Mouse (Mus musculus): ENCODE measurements around the gene Nln.

DNA sequence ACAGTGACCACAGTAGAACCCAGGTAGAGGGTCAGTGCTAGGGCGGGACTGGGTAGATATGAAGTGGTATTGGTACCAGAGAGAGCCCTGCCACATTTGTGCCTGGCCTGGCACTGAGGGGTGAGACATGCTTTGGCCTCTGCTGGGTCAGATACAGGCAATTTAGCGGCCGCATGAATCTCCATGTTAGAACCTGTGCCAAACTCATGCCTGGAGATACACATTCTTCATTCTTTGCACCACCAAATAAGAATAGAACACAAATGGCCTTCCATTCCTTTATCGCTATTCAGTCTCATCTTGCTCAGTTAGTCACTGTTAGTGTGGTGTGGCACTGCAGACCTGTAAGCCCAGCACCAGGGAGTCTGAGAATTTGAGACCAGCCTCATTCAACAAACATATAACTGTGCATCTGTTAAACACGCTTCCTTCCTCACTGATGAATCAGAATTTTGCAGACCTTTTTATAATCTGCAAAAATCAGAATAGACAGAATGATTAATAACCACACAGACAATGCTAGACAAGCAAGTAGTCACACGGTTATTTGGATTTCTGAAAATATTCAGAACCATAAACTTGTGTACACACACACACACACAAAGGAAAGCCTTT, 104.1 kb downstream of the Nln start:
- no peak for TF ChIP-seq MXI1 (IDR thresholded peaks at IDR 0.05; ENCODE audit: low read depth, low read length)
- TF ChIP-seq ETS1 (conservative IDR thresholded peaks at IDR 0.05; ENCODE audit: low read depth, low read length) = no peak
- TF ChIP-seq CTCF (conservative IDR thresholded peaks at IDR 0.05 in 1 of 2, IDR thresholded peaks at IDR 0.05 in 1 of 2; ENCODE audit: low read depth in 2 of 2, low read length in 2 of 2) = no peak
- TF ChIP-seq JUN (IDR thresholded peaks at IDR 0.05; ENCODE audit: insufficient read depth, low read depth, low read length) = no peak
- no peak for TF ChIP-seq TCF12 (IDR thresholded peaks at IDR 0.05; ENCODE audit: low read depth, low read length)
- TF ChIP-seq ZC3H11A (IDR thresholded peaks at IDR 0.05; ENCODE audit: low read depth, low read length) = no peak
- TF ChIP-seq POLR2AphosphoS2 (IDR thresholded peaks at IDR 0.05; ENCODE audit: low read depth, low read length) = no peak
- TF ChIP-seq POLR2A (IDR thresholded peaks at IDR 0.05; ENCODE audit: low read depth, low read length) = no peak
- no peak for TF ChIP-seq MAFK (IDR thresholded peaks at IDR 0.05; ENCODE audit: insufficient replicate concordance, low read length)
- no peak for TF ChIP-seq MAX (IDR thresholded peaks at IDR 0.05; ENCODE audit: low read length)

Measured in CH12.LX (cell line).